Mouse (Mus musculus) hematopoietic stem cell, adult 5-6 weeks (primary cell): ENCODE data around the gene Mycn. TPM values are rescaled to one million over a fixed set of nuclear protein-coding genes. Genes with fewer than 3 reads are reported as not detected.
A peak's percentile ranks its signal among the peaks of the same experiment; 100 is the strongest.

ENCODE experiments used
- ATAC-seq, 2 experiments: fragments of 125-278 bp in 1 of 2; replicated peaks in 1 of 2; 2 replicates each; pipeline ENCODE4 v1.8.0; 2016 to 2017; ENCODE audit warnings: inconsistent platforms in 2 of 2, mild to moderate bottlenecking in 2 of 2, moderate number of reproducible peaks in 2 of 2, low read depth in 1 of 2, moderate TSS enrichment in 1 of 2; ENCODE audit not compliant: low FRiP score in 2 of 2, poor library complexity in 2 of 2, severe bottlenecking in 2 of 2, insufficient read depth in 1 of 2, low TSS enrichment in 1 of 2
- total RNA-seq: library from RNA; stranded (forward); fragments of 172-1452, 232-1000 nt; gene quantifications from 2 replicates; pipeline ENCODE4 v1.2.3, GENCODE M21; 2017

Gene Mycn
- total RNA-seq: 30.1 and 39.2 TPM in 2 replicates

DNA sequence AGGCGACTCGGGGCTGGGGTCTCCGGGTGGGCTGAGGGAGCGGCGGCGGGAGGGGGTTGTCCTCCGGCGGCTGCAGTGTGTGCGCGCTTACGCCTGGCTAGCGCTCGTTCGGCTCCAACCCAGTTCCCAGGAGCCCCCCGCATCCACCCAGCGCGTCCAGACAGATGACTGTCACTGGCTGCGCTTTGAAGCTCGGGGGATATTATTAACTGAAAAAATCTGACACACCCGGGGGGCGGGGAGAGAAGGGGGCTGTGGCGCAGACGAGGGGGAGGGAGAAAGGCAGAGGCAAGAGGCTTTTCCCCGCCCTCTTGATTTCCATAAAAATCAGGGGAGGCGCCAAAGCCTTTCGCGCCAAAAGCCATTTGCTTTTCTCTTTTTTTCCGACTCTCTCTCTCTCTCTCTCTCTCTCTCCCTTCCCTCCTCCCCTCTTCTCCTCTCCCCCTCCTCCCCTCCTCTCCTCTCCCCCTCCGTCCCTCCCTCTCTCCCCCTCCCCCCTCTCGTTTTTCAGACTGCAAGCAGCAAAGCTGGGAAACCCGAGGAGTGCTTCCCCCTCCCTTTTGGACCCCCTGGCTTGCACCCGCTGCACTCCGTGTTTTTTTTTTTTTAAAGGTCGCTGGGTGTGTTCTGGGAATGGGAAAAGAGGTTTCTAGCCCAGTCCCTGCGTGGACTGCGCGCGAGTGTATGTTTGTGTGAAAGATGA, at the start of gene Mycn:
Gene Mycn, minus strand, starts transcription at position 254 of the 703 bp plus-strand sequence.
- peak; percentile 30 to 34 for ATAC-seq

DNA sequence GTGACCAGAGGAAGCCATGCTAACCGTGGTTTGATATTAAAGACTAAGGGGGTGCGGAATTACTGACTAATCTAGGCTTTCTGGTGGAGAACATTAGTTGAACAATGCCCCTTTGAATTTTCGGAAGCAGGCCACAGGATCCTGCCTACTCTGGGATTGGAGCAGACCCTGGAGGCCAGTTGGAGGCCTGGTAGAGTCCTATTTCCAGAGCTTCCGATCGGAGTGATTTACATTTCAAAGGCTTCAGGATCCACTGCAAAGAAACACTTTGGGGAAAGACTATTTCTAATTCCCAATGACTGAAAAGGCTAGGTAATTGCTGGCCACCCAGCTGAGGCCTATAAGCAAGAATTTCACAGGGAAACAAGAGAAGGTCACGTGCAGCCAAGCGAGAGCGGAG, 45.7 kb upstream of the Mycn start:
- no peak for ATAC-seq

DNA sequence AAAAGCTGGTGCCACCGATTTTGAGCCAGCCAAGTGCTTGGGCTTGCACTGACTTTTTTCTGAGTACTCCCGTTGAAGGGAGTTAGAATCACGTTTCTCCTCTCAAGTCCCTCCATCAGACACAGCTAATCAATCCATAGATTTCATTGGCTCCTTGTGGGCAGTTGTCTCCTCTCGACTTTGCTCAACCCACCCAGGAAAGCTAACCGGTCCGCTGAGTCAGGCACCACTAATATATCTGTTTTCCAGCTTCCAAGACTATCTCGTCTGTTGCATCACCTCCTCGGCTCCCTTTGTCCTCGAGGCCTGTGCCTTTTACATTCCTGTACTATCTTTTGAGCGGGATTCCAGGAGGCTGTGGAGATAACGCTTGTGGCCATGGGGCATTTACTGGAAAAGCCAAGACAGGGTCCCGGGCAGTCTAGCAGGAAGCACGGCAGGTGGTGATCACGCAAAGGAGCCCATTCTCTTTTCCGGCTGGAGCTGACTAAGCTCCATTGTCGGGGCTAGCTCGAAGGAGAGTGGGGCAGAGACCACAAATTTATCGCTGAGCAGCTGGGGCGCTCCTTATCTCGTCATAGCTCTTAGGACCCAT, 45.0 kb upstream of the Mycn start:
- no peak for ATAC-seq

DNA sequence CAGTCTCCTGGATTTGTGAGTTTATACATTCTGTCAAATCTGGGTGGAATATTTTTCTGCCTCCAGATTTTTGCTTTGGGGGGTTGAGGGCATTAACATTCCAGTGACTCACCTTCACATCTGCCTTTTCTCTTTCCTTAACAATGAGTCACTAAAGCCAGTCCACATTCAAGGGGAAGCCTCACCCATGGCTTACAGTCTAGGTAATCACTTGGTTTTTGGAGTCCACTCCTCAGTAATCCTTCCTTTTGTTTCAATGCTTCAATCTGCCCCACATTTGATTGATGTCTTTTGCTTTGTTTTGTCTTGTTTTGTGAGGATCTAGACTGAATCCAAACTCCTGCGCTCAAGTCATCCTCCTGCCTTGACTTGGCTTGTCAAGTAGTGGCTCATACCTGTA, 41.3 kb upstream of the Mycn start:
- ATAC-seq: no peak

DNA sequence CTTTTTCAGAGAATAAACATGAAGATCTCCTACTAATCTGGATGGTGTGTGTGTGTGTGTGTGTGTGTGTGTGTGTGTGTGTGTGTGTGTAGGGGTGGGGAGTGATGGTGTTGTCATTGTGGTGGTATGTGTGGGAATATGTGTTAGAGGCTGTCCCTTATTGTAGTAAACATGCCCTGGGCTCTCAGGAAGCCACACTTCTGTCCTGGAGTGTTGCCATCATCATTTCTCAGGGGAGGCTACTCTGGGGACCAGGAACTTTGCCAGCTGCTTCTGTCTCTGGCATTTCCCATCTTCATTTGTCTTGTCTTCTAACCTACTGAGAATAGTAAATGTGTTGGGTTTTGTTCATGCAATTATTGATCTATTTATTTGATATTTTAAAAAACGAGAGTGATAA, 33.7 kb upstream of the Mycn start:
- no peak for ATAC-seq

DNA sequence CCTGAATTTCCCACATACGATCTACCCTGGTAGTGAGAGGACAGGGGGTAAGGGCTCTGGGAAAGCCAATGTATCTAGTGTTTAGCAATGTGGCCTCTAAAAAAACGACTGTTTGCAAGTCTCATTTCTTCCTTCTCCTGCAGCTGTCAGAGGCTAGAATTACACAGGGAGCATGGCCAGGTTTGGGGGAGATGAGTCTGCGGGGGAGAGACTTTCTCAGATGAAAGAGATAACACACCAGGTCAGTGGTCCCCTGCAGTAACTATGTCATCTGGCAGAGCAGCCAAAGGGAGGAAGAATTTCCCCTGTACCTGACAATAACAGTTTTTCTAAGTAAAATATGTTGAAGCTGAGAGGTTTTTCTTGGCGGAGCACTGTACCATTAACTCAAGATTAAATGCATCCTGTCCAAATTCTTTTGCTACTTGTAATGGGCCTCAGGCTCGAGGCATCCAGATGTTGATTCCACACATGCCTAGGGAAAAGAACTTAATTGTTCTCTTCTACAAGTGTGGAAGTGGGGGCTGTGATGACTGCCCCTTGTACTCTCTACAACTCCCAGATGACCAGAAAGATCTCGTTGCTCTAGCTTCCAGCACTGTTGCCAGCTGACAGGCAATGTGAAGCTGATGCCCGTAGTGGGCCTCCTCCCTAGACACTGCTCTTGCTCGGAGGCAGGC, 31.2 kb upstream of the Mycn start:
- ATAC-seq: no peak

DNA sequence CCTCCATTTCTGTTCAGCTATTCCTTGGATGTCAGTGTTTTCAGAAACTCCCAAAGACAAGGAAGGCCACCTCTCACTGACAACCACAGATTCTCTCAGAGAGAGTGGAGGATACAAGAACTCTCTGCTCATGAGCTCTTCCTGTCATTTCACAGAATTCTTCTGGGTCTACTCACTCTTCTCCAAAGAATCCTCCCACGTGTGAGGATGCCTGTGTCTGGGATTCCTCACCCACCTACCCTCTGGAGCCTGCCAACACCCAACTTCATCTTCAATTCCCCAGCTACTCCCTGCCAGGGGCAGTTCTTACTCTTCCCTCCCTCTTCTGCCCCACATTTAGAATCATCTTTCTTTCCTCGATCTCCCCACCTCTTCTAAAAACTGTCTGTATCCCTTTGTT, 26.2 kb upstream of the Mycn start:
- no peak for ATAC-seq

DNA sequence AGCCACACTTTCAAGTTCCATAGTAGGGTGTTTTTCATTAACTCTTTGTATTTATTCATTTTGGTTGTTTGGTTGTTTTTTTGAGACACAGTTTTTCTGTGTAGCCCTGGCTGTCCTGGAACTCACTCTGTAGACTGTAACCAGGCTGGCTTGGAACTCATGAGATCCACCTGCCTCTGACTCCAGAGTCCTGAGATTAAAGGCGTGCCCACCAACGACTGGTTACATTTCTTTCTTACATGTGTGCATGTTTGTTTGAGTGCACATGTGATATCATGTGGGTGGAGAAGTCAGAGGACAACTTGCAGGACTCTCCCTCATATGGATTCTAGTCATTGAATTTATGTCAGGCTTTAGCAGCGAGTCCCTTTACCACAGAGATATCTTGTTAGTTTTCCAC, 23.1 kb upstream of the Mycn start:
- no peak for ATAC-seq

DNA sequence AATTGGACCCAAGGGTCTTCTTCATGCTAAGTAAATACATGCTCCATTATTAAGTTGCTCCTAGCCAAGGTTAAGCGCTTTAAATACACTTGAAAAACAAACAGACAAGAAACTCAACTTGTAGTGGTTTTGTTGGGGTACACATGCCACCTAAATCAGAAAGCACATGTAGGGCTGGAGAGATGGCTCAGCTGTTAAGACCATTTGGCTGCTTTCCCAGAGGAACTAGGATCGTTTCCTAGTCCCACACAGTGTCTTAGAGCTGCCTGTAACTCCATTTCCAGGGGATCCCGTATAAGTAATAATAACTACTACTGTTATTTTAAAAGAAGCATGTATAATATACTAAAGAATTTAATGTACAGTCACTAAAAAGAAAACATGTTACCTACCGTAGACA, 5.9 kb upstream of the Mycn start:
- no peak for ATAC-seq

DNA sequence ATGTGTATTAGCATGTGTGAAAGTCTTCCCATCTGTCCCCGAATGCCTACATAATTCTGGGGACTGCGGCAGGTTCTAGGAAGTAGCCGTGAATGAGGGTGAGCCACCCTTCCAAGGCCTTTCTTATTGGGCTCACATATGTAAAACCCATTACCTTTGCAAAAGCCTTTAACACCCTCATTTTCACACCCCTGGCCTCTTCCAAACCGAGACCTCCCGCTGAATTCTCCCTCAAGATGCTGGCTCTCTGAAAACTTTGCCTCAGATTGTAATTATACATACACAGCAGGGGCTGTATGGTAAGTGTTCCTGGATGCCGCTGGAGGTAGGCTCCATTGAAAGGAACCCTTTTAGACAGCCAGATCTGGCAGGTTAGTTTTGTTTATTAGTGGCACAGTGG, 1.6 kb upstream of the Mycn start:
- ATAC-seq: no peak

DNA sequence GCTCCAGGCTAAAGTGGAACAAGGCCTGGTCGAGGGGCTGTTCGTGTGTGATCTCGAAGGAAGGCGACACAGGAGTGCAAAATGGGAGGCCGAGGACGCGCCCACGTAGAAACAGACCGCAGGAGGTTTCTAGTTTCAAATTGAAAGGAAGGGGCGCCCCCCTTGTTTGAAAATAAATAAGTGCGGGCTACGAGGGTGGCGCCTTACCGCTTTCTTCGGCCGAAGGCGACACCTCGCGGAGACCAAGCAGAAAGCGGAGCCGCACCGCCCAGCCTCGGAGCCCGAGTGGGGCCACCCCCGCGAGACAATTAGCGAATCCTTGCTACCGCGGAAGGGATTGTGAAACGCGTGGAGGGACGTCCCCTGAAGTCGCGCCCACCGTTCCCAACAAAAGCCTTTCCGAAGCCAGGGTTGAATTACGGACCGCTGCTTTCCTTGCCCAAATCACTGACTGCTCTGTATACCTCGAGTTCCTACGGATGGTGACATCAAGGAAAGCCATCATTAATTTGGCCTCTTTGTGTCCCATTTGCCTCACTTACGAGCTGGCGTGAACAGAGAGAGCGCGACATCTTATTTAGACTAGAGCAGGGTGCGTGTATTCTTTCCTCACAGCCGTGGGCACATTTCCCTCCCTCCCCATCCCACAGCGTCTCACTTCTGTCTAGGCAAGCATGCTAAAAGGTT, 793 bp upstream of the Mycn start:
- peak; percentile 68 to 72 for ATAC-seq

DNA sequence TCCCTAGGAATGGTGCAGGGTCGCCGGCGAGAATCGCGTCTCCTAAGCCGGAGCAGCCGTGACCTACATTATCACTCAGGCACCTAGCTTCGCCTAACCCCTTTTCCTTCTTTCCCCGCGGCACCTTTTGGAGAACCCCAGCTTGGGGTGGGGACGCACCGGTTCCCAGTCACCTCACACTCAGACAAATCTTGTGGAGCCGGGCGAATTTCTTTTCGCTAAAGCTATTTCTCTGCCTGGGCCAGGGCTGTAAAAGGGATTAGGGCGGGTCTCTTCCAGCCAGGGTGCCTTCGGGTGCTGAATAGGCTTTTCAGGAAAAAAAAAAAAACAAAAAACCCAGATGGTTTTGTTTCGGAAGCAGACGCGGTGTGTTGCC, 597 bp downstream of the Mycn start:
- no peak for ATAC-seq

DNA sequence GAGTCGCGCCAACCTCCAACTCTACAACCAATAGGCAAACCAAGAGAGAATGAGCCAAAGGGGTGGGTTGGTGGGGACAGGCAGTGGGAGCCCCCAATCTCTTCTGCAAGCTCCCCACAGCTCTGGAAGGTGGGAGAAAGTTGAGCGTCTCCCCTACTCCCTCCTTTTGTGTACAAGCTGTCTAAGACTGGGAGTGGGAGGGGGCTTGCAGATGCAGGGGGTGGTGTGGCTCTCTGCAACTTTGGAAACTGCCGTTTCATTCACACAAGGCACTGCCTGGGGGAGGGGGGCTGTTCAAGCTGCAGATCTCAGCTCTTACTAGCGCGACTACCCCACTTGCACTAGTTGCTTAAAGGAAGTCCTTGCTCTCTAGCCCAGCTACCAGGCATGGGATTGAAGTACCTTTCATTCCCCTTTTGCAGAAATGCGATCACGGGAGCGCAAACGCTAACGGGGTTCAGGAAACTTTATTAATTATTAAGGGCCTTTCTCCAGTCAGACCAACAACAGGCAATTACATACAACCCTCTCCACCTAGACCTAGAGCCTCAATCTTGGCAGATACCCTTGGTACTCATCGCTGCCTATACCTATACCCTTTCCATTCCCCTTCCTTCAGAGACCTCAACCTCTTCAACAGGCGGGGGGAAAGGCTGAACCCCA, 1.1 kb downstream of the Mycn start:
- ATAC-seq: no peak

DNA sequence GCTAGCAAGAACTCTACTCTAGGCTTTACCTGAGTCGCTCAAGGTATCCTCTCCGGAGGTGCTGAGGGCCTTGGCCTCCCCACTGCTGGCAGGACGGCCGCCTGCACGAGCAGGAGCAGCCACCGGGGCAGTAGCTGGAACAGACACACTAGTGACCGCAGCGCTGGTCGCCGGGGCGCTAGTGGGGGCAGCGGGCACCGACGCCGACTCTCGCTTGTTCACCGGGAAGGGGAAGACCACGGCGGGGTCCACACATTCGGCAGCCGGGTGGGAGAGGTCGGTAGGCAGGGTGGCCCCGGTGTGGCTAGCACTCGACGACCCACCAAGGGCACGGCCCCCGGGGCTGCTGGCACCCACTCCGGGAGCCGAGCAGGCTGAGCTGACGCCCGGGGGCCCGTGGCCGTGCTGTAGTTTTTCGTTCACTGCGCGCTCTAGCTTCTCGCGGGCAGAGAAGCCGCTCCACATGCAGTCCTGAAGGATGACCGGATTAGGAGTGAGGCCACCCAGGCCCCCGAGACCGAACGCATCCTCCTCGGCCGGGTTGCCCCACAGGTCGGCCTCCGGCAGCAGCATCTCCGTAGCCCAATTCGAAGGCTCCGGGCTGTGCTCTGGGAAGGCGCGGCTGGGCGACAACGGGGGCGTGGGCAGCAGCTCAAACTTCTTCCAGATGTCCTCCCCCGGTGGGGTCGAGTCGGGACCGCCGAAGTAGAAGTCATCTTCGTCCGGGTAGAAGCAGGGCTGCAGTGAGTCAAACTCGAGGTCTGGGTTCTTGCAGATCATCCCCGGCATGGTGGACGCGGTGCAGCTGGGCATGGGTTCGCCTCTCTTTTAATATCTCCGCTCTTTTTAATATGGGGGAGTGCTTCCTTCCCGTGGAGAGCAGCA, 1.9 kb downstream of the Mycn start:
- no peak for ATAC-seq

DNA sequence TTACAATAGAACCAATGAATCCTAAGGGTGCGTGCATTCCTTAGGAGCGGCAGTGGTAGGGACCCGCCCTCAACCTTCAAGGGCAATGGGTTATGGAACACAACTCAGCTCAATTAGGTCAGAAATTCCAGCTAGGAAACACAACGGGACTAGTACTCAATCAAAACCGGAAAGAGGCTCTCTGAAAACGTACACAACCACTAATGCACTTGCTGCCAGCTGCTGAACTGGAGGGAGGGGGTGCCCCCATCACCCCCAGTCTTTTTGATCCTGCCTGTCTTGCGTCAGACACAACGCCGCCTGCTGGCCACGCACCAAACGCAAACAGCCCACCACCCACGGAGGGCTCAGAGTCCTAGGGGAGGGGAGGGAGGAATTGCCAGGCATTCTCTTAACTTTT, 2.9 kb downstream of the Mycn start:
- peak in 1 of 2 experiments; percentile 15; a peak in 1 of 4 replicates for ATAC-seq

DNA sequence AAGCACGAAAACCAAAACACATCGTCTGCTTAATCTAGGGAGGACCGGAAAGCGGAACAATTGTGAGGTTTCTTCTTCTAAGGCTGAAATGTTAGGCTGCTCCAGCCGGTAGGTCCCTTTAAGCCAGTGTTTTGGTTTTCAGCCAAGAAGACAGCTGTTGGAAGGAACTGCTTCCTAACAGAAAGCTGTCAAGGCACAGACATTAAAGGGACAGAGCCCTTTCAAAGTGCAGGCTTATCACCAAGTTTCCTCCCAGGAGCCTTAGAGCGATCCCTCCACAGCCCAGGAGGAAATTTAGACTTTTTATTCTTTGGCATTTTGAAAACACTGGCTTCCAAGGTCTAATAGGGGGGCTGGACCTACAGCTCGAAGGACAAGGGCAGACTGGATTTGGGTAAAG, 3.4 kb downstream of the Mycn start:
- ATAC-seq: 0 out of 4 replicates have a peak, but pooled peaks of 1 of the 2 experiments have one; percentile 4

DNA sequence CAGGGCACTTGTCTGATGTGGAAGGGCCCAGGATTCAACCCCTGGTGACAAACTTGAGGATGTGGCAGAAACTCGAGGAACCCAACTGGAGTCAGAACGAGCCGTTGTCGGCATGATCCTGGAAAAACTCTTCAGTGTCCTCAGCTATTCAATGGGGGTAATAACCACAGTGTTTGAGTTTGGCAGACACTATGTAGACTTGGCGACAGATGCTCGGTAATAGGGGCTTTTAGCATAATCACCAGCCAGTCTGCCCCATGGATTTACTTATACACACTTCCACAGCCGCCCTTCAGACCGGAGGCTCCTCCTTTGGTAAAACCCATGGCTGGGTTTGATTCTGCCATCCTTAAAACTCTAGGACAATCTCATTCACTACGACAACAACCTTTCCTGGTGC, 4.0 kb downstream of the Mycn start:
- ATAC-seq: no peak
